Mouse (Mus musculus) naive thymus-derived CD4-positive, alpha-beta T cell, adult 2 months (primary cell): ENCODE data around the gene P2rx2.
A peak's percentile ranks its signal among the peaks of the same experiment; 100 is the strongest.

Experiments used
- DNase-seq: peaks from one replicate; pipeline ENCODE4 v3.0.0-alpha.2; 2011; ENCODE audit warnings: low read depth

The P2rx2 gene

GRCm38 (mm10) chr5:110342648-110343284 is at the start of gene P2rx2:
Gene P2rx2, minus strand, starts transcription at chr5:110343212.
- no peak for DNase-seq

DNA sequence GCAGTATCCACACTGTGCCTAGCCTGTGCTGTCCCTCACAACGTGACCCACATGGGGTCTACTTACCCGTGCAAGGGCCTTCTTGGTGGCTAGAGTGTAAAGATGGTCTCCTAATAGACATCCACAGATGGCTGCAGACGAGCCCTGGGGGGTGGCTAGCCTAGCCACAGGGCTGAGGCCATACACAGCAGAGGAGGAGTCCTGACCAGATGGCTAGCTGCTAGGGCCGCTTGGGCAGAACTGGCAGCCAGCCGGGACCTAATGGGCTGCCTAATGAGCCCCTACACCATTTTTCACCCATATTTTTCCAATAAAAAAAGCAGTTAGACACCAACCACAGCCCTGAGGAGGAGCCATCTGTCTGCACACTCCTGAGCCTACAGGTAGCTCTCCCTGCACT is 49.7 kb upstream of the P2rx2 start:
- no peak for DNase-seq

DNA sequence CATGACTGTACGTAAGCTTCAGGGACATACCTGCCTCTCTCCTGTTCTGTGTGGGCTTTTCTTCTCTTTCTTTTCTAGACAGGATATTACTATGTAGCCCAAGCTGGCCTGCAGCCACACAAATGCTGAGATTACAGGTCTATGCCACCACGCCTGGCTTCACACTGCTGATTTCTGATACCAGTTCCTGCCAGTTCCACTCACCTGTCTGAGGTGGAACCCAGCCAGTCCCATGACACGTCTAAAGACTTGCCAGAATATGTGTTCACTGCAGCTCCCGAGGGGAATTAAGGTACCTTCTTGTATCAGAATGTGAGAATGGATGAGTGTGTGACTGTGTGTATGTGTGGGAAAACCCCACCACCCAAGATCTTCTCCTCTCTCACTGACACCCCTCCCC is 47.6 kb upstream of the P2rx2 start:
- DNase-seq: no peak

GRCm38 (mm10) chr5:110387332-110387731 is 44.3 kb upstream of the P2rx2 start:
- no peak for DNase-seq

DNA sequence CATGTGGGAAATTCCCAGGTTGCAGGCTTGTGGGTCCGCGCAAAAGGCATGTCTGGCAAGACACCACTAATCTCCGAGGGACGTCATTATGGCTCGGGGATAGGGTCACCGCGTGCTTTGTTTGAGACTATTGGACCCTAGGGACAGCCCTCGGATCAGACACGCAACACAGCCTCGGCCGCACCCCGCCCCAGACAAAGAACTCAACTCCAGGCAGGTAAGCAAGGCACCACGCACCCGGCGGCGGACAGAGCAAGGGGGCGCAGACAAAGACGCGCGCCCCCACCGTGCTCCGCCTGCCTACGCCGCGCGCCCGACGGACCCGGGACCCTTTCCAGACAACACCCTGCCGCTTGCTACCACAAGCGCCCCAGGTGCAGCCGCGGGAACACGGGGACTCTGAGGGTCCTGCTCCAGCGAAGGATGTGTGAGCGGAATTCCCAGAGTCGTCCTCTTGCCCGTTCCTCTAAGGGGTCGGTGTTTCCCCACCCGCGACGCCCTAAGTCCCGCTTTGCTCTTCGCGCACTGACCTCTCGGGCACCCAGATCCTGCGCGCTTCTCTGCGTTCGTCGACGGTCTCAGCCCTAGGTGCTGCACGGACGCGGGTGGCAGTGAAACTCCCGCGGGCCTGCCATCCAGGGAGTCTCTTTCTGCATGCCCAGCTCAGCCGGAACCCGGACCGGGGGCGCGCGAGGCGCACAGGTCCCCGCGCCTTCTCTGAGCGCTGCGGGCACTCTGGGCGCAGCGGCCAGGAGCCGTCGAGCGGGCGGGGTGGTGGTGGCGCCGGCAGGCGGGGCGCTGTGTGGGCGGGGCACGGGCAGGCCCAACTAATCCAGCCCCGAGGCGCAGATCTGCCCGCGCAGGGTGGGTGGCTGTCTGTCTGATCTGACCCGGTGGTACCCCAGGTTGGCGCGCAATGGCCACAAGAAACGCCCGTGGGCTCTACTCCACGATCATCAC is 43.6 kb upstream of the P2rx2 start:
- DNase-seq: peak; percentile 29

DNA sequence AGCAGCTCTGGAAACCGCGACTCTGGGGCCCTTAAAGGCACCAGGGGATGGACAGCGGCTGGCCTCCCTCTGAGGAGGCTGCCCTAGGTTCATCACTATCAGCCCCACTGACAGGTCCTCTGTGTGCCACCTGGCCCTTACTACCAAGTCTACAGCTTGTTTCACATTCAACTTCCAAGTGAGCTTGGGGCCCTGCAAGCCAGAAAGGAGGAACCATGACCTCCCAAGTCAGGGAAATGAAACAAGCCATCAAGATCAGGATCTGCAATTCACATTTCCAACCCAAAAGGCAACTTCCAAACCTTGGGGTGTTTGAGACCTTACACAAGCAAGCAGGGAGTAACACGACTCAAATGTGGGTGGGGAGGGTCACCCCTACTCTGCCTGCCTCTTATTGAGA is 42.3 kb upstream of the P2rx2 start:
- no peak for DNase-seq

- DNase-seq: no peak
These were observed 41.5 kb upstream of the P2rx2 start for GRCm38 (mm10) chr5:110384491-110384890.

- DNase-seq: no peak
These were observed 36.8 kb upstream of the P2rx2 start for GRCm38 (mm10) chr5:110379823-110380222.

DNA sequence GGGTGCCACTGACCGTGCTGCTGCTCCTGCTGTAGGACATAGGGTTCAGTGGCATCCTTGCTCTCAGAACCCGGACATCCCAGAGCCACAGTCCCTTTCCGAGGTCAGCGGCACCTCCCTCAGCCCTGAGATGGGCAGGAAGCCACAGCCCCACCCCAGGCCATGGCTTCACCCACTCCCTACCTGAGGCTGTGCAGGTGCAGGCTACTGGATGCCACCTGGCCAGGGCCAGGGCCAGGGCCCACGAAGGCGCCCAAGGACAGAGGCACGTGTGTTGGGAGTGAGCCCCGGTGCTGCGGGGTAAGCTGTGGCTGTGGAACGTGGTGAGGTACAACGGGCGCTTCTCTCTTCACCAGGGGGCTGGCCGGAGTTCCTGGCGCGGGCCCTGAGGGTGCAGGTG is 36.1 kb upstream of the P2rx2 start:
- no peak for DNase-seq

DNA sequence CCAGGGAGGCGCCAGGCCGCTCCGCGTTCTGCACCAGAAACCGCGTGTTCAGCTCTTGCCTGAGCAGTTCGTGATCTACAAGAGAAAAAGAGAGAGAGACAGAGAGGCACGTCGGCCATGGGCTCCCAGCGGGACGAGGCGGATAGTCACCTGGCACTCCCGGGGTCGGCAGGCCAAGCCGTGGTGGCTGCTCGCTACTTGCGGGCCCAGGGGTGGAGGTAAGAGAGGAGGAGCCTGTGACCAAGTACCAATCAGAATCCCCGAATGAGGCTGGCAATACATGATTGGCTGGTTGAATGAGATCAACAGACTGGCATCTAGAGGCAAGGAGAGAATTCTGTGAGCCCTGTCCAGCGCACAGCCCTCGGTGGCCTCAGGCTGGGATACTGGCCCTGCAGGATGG is 35.2 kb upstream of the P2rx2 start:
- DNase-seq: no peak

- peak; percentile 66 for DNase-seq
These were observed 33.9 kb upstream of the P2rx2 start for GRCm38 (mm10) chr5:110376802-110377433.

GRCm38 (mm10) chr5:110363822-110364545 is 21.0 kb upstream of the P2rx2 start:
- no peak for DNase-seq

DNA sequence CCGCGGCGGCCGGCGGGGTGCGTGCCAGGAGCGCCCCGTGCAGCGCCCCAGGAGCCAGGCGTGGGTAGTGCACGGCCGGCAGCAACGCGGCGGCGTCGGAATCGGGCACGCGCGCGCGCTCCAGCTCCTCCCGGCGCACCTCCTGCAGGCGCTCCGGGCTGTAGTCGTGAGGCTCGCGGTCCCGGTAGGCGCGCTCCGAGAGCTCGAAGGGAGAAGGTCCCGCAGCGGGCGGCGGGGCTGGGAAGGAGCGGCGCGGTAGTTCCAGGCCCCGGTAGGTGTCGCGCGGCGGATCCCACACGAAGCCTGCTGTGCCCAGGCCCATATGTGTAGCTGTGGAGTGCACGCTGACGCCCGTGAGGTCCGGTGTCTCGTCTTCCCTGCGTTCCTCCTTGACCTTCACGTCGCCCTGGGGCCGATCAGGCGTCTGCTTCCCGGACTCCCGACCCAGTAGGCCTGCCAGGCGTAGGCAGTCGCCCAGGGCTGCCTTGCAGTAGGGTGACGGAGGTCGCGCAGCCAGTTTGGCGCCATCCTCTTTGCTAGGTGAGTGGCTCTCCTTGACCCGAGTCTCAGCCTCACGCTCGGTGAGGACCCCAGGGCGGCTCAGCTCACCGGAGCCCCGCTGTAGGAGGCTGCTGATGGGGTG is 20.3 kb upstream of the P2rx2 start:
- peak; percentile 61 for DNase-seq

GRCm38 (mm10) chr5:110362813-110363178 is 19.8 kb upstream of the P2rx2 start:
- no peak for DNase-seq

DNA sequence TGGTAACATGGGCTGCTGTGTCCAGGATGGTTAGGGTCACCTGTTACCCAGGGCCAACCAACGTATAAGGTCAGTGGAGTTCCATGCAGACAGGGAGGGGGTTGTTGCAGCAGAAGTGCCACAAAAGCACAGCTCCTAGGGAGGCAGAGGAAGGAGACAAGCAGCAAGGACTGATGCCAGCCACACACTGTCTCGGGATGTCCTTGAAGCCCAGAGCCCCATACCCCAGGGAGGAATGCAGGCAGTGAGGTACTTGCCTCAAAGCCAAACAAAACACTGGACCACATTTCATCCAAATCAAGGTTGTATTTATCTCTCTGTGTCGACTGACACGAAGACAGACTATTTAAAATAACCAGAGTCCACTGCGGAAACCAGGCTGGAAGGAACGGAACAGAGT is 18.5 kb upstream of the P2rx2 start:
- DNase-seq: no peak

DNA sequence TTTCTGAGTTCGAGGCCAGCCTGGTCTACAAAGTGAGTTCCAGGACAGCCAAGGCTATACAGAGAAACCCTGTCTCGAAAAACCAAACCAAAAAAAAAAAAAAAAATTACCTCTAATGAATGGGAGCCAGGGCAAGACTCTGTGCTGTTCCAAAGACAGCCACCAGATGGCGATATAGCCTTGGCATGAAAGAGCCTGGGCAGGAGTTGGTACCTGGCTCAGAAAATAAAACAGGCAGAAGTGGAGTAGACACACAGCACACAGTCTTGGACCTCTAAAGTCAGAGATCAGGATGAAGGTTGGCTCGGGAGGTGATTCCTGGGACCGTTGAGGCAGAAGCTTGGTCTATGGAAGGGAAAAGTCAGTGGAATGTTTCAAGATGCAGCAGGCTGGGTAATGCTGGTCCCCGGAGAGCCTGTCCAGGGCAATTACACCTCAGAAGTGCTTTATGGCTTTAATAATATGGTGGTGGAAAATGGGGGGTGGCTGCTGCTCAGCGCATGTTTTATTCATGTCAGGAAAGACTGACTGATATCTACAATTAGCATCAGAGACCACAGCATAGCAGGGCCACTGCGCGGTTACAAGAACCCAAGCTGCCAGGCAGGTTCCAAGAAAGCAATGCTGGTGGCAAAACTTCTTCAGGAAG is 14.6 kb upstream of the P2rx2 start:
- DNase-seq: peak; percentile 89

DNA sequence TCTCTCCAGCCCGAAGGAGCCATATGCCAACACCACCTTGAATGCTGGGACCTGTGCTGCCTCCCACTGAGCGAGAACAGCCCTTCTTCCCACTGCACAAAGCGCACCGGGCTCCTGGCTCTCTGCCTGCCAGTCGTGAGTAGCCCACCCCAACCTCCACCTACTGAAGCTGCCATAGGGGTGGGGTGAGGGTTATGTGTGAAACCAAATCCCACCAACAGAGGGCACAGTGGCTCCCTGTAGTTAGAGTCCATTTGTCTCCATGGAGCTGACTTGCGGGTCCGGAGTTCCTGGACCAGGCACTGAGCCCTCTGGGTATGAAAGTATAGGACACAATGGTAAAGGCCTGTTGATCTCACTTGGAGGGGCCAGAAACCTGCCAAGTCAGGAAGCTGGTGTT is 11.7 kb upstream of the P2rx2 start:
- DNase-seq: peak; percentile 43

DNA sequence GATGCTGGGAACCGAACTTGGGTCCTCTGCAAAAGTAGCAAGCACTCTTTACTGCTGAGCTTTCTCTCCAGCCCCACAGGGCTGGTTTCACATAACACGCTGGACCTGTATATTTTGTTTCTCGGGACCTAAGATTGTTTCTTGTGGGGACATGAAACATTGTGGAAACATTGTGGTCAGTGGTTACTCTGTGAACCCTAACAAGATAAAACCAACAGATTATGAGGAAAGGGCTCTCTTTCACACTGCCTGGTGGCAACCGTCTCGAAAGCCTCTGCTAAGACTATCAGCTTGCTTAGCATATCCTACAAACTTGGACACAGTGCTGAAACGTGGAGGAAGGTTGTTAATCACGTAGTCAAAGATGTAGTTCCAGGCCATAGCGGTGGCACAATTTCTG is 4.0 kb upstream of the P2rx2 start:
- no peak for DNase-seq

DNA sequence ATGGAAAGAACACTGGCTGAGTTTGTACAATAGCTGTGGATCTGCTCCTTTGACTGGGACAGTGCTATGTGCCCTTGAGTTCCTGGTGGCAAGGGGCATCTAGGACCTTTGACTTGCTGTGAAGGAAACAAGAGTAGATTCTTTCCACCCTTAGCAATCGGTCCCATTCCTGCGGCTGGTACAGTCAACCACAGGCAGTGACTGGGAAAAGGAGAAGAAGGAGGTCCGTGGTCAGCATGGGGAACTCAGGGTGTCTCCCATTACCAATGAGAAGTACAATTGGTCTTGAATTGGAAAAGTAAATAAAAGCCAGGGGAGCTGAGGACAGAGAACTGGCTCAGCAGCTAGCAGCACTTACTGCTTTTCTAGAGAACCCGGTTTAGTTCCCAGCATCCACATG is 2.5 kb upstream of the P2rx2 start:
- no peak for DNase-seq

DNA sequence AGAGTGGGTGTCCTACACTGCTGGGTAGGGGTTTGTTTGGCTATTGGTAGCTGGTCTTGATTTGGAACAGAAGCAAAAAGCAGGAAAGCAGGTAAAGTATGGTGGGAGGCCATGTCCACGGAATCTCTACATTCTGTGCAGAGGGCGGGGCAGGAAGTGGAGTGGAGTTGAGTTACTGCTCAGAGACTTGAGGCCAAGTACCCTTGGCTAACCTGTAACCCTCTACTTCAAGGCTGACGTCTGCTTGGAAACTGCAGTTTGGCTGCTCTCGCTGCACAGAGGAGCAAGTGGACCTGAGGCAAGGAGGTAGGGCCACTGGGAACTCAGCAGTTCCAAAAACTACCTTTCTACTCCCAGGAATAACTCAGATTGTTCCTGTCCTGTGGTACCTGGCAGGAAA is 1.5 kb upstream of the P2rx2 start, which contains the start of gene Lrcol1:
Gene Lrcol1, plus strand, starts transcription at position 207 of the 400 bp plus-strand sequence.
- no peak for DNase-seq

GRCm38 (mm10) chr5:110338792-110339191 is 4.2 kb downstream of the P2rx2 start:
- no peak for DNase-seq
